Mouse (Mus musculus) MEL (cell line): Measurements from ENCODE around the gene Grwd1. TPM values are rescaled to one million over a fixed set of nuclear protein-coding genes. Genes with fewer than 3 reads are reported as not detected.

ENCODE experiments used
- DNase-seq: peaks from one replicate; pipeline ENCODE4 v3.0.0; 2011; ENCODE audit warnings: low read depth, low spot score
- H3K27ac ChIP-seq: 2 replicates; pipeline ENCODE4 v1.5.1; 2012; ENCODE audit warnings: low read depth, mild to moderate bottlenecking, control low read depth, low read length, moderate library complexity; ENCODE audit not compliant: control insufficient read depth
- H3K27me3 ChIP-seq, 2 experiments: fragments of 150-350 bp in 1 of 2; sonication (generic) in 1 of 2; 2 replicates each; pipeline ENCODE4 v1.6.1; 2012; ENCODE audit warnings: low read length in 2 of 2, mild to moderate bottlenecking in 2 of 2, improper control_type of control experiment in 1 of 2, moderate library complexity in 1 of 2; ENCODE audit not compliant: insufficient read depth in 2 of 2, control insufficient read depth in 1 of 2
- H3K36me3 ChIP-seq, 2 experiments: 2 replicates each; pipeline ENCODE4 v1.6.1; 2012 to 2014; ENCODE audit warnings: low read length in 2 of 2, improper control_type of control experiment in 1 of 2, inconsistent platforms in 1 of 2, mild to moderate bottlenecking in 1 of 2; ENCODE audit not compliant: insufficient read depth in 2 of 2, control insufficient read depth in 1 of 2
- H3K4me1 ChIP-seq, 2 experiments: fragments of 150-350 bp in 1 of 2; sonication (generic) in 1 of 2; 2 replicates each; pipeline ENCODE4 v1.6.1; 2012; ENCODE audit warnings: low read length in 2 of 2, improper control_type of control experiment in 1 of 2, mild to moderate bottlenecking in 1 of 2; ENCODE audit not compliant: insufficient read depth in 2 of 2, control insufficient read depth in 1 of 2
- H3K4me3 ChIP-seq, 2 experiments: fragments of 150-350 bp in 1 of 2; sonication (generic) in 1 of 2; 2 replicates each; pipeline ENCODE4 v1.5.1; 2012; ENCODE audit warnings: low read depth in 2 of 2, low read length in 2 of 2, mild to moderate bottlenecking in 2 of 2, moderate library complexity in 2 of 2, control low read depth in 1 of 2, improper control_type of control experiment in 1 of 2; ENCODE audit not compliant: control insufficient read depth in 1 of 2, insufficient read depth in 1 of 2
- H3K79me2 ChIP-seq: 2 replicates; pipeline ENCODE4 v1.6.1; 2012; ENCODE audit warnings: mild to moderate bottlenecking, low read length, moderate library complexity; ENCODE audit not compliant: control insufficient read depth, poor library complexity, insufficient read depth
- H3K9ac ChIP-seq: 2 replicates; pipeline ENCODE4 v1.6.1; 2012; ENCODE audit warnings: low read depth, mild to moderate bottlenecking, control low read depth, low read length, moderate library complexity; ENCODE audit not compliant: control insufficient read depth, poor library complexity, severe bottlenecking
- H3K9me3 ChIP-seq: fragments of 150-350 bp; sonication (generic); replicated peaks from 2 replicates; pipeline ENCODE4 v1.6.1; 2012; ENCODE audit warnings: mild to moderate bottlenecking, low read length, improper control_type of control experiment, moderate library complexity; ENCODE audit not compliant: insufficient read depth
- CHD1 ChIP-seq: IDR thresholded peaks from 2 replicates; pipeline ENCODE4 v1.6.1; 2012; ENCODE audit warnings: low read depth, mild to moderate bottlenecking, inconsistent platforms, low read length, improper control_type of control experiment
- CHD2 ChIP-seq: IDR thresholded peaks from 2 replicates; pipeline ENCODE4 v1.6.1; 2011; ENCODE audit warnings: low read length, improper control_type of control experiment
- CTCF ChIP-seq, 3 experiments: IDR thresholded peaks in 2 of 3; conservative IDR thresholded peaks in 1 of 3; 2 replicates each; pipeline ENCODE4 v1.5.1; 2011 to 2012; ENCODE audit warnings: low read length in 3 of 3, low read depth in 2 of 3, mild to moderate bottlenecking in 2 of 3, improper control_type of control experiment in 1 of 3, inconsistent platforms in 1 of 3, mixed read lengths in 1 of 3, moderate library complexity in 1 of 3; ENCODE audit not compliant: control insufficient read depth in 1 of 3, insufficient read depth in 1 of 3, poor library complexity in 1 of 3, severe bottlenecking in 1 of 3
- ELF1 ChIP-seq: IDR thresholded peaks from 2 replicates; pipeline ENCODE4 v1.6.1; 2014; ENCODE audit warnings: low read depth, mild to moderate bottlenecking, inconsistent platforms, low read length, improper control_type of control experiment, moderate library complexity
- EP300 ChIP-seq, 2 experiments: IDR thresholded peaks; 2 replicates each; pipeline ENCODE4 v1.6.1; 2011; ENCODE audit warnings: improper control_type of control experiment in 2 of 2, low read length in 2 of 2, low read depth in 1 of 2, mild to moderate bottlenecking in 1 of 2
- GABPA ChIP-seq: IDR thresholded peaks from 2 replicates; pipeline ENCODE4 v1.6.1; 2012; ENCODE audit warnings: low read depth, mild to moderate bottlenecking, inconsistent platforms, low read length, improper control_type of control experiment, moderate library complexity
- GATA1 ChIP-seq: IDR thresholded peaks from 2 replicates; pipeline ENCODE4 v1.6.1; 2011; ENCODE audit warnings: low read depth, low read length, improper control_type of control experiment
- MAFK ChIP-seq: IDR thresholded peaks from 2 replicates; pipeline ENCODE4 v1.6.1; 2011; ENCODE audit warnings: low read depth, mild to moderate bottlenecking, low read length, improper control_type of control experiment, borderline replicate concordance
- MAZ ChIP-seq: IDR thresholded peaks from 2 replicates; pipeline ENCODE4 v1.6.1; 2012; ENCODE audit warnings: low read depth, mild to moderate bottlenecking, inconsistent platforms, low read length, improper control_type of control experiment
- MEF2A ChIP-seq: IDR thresholded peaks from 2 replicates; pipeline ENCODE4 v1.6.1; 2014; ENCODE audit warnings: low read depth, mild to moderate bottlenecking, inconsistent platforms, low read length, improper control_type of control experiment; ENCODE audit not compliant: poor library complexity, insufficient replicate concordance, severe bottlenecking; ENCODE audit errors: extremely low read depth
- MYB ChIP-seq: IDR thresholded peaks from 2 replicates; pipeline ENCODE4 v1.6.1; 2011; ENCODE audit warnings: mild to moderate bottlenecking, low read depth, low read length, improper control_type of control experiment
- POLR2A ChIP-seq, 2 experiments: IDR thresholded peaks; 2 replicates each; pipeline ENCODE4 v1.6.1; 2011 to 2012; ENCODE audit warnings: low read length in 2 of 2, mild to moderate bottlenecking in 2 of 2, control low read depth in 1 of 2, improper control_type of control experiment in 1 of 2, low read depth in 1 of 2, moderate library complexity in 1 of 2; ENCODE audit not compliant: control insufficient read depth in 1 of 2, insufficient read depth in 1 of 2, poor library complexity in 1 of 2
- POLR2AphosphoS5 ChIP-seq: IDR thresholded peaks from 2 replicates; pipeline ENCODE4 v1.6.1; 2012; ENCODE audit warnings: low read depth, borderline replicate concordance, mild to moderate bottlenecking, inconsistent platforms, low read length, moderate library complexity, mixed read lengths
- RCOR1 ChIP-seq: IDR thresholded peaks from 2 replicates; pipeline ENCODE4 v1.6.1; 2012; ENCODE audit warnings: low read depth, mild to moderate bottlenecking, inconsistent platforms, low read length, improper control_type of control experiment
- SIN3A ChIP-seq: IDR thresholded peaks from 2 replicates; pipeline ENCODE4 v1.6.1; 2012; ENCODE audit warnings: low read length, improper control_type of control experiment, inconsistent platforms
- SMC3 ChIP-seq: IDR thresholded peaks from 2 replicates; pipeline ENCODE4 v1.6.1; 2011; ENCODE audit warnings: low read depth, low read length, improper control_type of control experiment
- TAL1 ChIP-seq: IDR thresholded peaks from 2 replicates; pipeline ENCODE4 v1.6.1; 2012; ENCODE audit warnings: mild to moderate bottlenecking, inconsistent platforms, low read length, moderate library complexity, mixed read lengths
- USF2 ChIP-seq, 2 experiments: IDR thresholded peaks; 2 replicates each; pipeline ENCODE4 v1.6.1; 2011 to 2012; ENCODE audit warnings: improper control_type of control experiment in 2 of 2, low read length in 2 of 2, borderline replicate concordance in 1 of 2, inconsistent platforms in 1 of 2, low read depth in 1 of 2, mild to moderate bottlenecking in 1 of 2; ENCODE audit not compliant: insufficient read depth in 1 of 2
- ZNF384 ChIP-seq: IDR thresholded peaks from 2 replicates; pipeline ENCODE4 v1.6.1; 2012; ENCODE audit warnings: low read depth, mild to moderate bottlenecking, inconsistent platforms, low read length, improper control_type of control experiment
- polyA plus RNA-seq, 2 experiments: library from polyadenylated mRNA; stranded (reverse) in 1 of 2; unstranded in 1 of 2; fragments of >175 nt in 1 of 2; fragments of >200 nt in 1 of 2; gene quantifications; 2 replicates each; pipeline versions ENCODE4 v1.2.1 to v1.2.4; 2012; ENCODE audit warnings: low replicate concordance in 2 of 2, low read depth in 1 of 2; ENCODE audit not compliant: insufficient read length in 2 of 2, insufficient read depth in 1 of 2, missing spikeins in 1 of 2
- total RNA-seq: library from RNA; depleted of rRNA; stranded (reverse); fragments of 300-350 nt; gene quantifications from 2 replicates; pipeline ENCODE4 v1.2.3, GENCODE M21; 2012

The Grwd1 gene
- total and polyA plus RNA-seq, 3 experiments = 82.2 to 173 (median 108) TPM

DNA sequence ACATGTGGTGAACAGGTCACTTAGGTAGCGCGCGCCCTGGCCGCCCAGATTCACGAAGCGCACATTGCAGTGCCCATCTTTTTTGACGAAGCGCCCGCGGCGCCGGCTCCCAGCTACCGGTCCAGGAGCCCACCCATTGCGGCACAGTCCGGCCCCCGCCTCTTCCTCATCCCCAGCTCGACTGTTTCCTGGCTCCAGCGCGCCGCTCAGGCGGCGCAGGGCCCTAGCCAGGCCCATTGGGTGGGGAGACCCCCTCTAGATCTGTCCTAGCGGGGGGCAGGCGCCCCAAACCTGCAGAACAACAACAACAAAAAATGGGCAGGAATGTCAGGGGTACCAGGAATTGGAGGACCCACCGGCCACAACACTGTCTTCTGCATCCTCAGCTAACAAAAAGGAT is 10.9 kb downstream of the Grwd1 start:
- Histone ChIP-seq H3K9me3 (no peaks in the 10 kb centered on the region), H3K27ac (no peak overlapping the region), H3K79me2 (no peaks in the 10 kb centered on the region), H3K9ac (no peak overlapping the region), H3K4me3 (no peak overlapping the region), H3K27me3 (no peaks in the 10 kb centered on the region), H3K36me3 (no peaks in the 10 kb centered on the region; a peak in 1 of 4 replicates), H3K4me1 (peaks cover 0 to 3% of the 10 kb centered on the region in 2 experiments; a peak in 1 of 4 replicates)
- TF ChIP-seq GABPA (no peak), USF2 (IDR thresholded peaks at IDR 0.05; ENCODE audit: borderline replicate concordance in 1 of 2, insufficient read depth in 1 of 2, low read depth in 1 of 2, low read length in 2 of 2) (no peak), CHD2 (no peak), SIN3A (no peak)
- DNase-seq = no peak

- DNase-seq = no peak
- Histone ChIP-seq H3K4me3 (no peak overlapping the region), H3K9ac (no peak overlapping the region), H3K27me3 (no peaks in the 10 kb centered on the region), H3K79me2 (peaks cover 12% of the 10 kb centered on the region), H3K4me1 (peaks cover 11 to 22% of the 10 kb centered on the region in 2 experiments), H3K27ac (no peak overlapping the region), H3K9me3 (no peaks in the 10 kb centered on the region), H3K36me3 (peaks cover 2 to 13% of the 10 kb centered on the region in 2 experiments; a peak in 3 of 4 replicates)
- no peak for TF ChIP-seq TAL1
- no peak for TF ChIP-seq CHD1
- no peak for TF ChIP-seq RCOR1
- TF ChIP-seq MAZ = no peak
- no peak for TF ChIP-seq ZNF384
- no peak for TF ChIP-seq SMC3
- TF ChIP-seq MYB = no peak
- TF ChIP-seq POLR2A (IDR thresholded peaks at IDR 0.05; ENCODE audit: control insufficient read depth in 1 of 2, insufficient read depth in 1 of 2, low read depth in 1 of 2, low read length in 2 of 2, poor library complexity in 1 of 2) = no peak
- TF ChIP-seq EP300 (IDR thresholded peaks at IDR 0.05; ENCODE audit: low read depth in 1 of 2, low read length in 2 of 2) = no peak
- TF ChIP-seq ELF1 = no peak
- TF ChIP-seq MAFK = no peak
- TF ChIP-seq SIN3A = no peak
- no peak for TF ChIP-seq GATA1
- no peak for TF ChIP-seq MEF2A
- no peak for TF ChIP-seq POLR2AphosphoS5
- no peak for TF ChIP-seq CTCF (IDR thresholded peaks at IDR 0.05 in 2 of 3, conservative IDR thresholded peaks at IDR 0.05 in 1 of 3; ENCODE audit: control insufficient read depth in 1 of 3, insufficient read depth in 1 of 3, low read depth in 2 of 3, low read length in 3 of 3, poor library complexity in 1 of 3, severe bottlenecking in 1 of 3)
These were observed 14.8 kb downstream of the Grwd1 start for GRCm38 (mm10) chr7:45815984-45816351.
